Mouse (Mus musculus) megakaryocyte, embryonic 14.5 days (primary cell): Measurements from ENCODE around the gene Chst15. TPM values are rescaled to one million over a fixed set of nuclear protein-coding genes. Genes with fewer than 3 reads are reported as not detected.

Experiments used
- H3K27me3 ChIP-seq: replicated peaks from 2 replicates; pipeline ENCODE3; 2012; ENCODE audit warnings: inconsistent platforms
- H3K36me3 ChIP-seq: replicated peaks from 2 replicates; pipeline ENCODE3; 2012; ENCODE audit warnings: low read length, inconsistent platforms, mixed read lengths
- H3K4me1 ChIP-seq: 2 replicates; pipeline ENCODE4 v1.6.1; 2012; ENCODE audit warnings: inconsistent platforms
- H3K4me3 ChIP-seq: replicated peaks from 2 replicates; pipeline ENCODE3; 2012; ENCODE audit warnings: moderate library complexity, mild to moderate bottlenecking, inconsistent platforms
- H3K9me3 ChIP-seq: 2 replicates; pipeline ENCODE4 v1.6.1; 2012; ENCODE audit warnings: inconsistent platforms
- FLI1 ChIP-seq: IDR thresholded peaks from 2 replicates; pipeline ENCODE4 v1.6.1; 2012; ENCODE audit warnings: low read length, inconsistent platforms, mixed read lengths
- GATA1 ChIP-seq: IDR thresholded peaks from 3 replicates; pipeline ENCODE4 v1.6.1; 2012; ENCODE audit warnings: mixed read lengths, low read length, inconsistent platforms, borderline replicate concordance
- polyA plus RNA-seq: library from polyadenylated mRNA; stranded (reverse); fragments of >175 nt; gene quantifications from 2 replicates; pipeline ENCODE4 v1.2.3, GENCODE M21; 2012; ENCODE audit warnings: low replicate concordance; ENCODE audit not compliant: insufficient read depth

The Chst15 gene
- polyA plus RNA-seq, 1 experiment = 0.15 TPM

DNA sequence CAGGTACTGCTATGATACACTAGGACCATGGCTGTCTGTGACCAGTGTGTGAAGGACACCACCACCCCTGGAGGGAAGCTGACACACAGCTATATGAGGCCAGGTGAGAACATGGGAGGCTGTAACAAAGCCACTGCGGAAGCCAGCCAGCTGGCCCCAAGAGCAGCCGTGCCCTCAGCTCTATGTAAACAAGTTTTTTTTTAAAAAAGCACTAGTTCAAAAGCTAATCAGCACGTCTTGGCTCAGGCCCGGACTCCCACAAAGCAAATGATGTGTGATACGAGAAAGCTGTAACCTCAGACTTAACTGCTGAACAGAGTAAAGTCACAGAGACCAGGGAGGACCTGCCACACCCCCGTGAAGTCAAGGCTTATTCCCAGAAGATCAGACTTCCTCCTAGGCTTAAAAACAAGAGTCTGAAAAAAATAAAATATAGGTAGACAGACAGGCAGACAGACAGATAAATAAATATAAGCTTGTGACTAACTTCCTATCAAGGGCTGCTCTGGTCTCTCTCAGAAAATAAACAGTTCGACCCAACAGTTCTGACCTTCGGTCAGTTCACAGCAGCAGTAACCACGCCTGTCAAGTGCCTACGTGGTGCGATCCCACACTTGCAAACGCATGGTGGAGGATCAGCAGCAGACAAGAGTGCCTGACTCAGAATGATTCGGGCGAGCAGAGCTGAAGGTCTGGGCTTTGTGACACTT is 30.2 kb downstream of the Chst15 start:
- Histone ChIP-seq H3K4me1 (no peaks in the 10 kb centered on the region; the same call in 1 of the 2 replicates), H3K4me3 (no peak overlapping the region), H3K36me3 (no peaks in the 10 kb centered on the region), H3K27me3 (peaks cover 31% of the 10 kb centered on the region), H3K9me3 (no peaks in the 10 kb centered on the region)
- TF ChIP-seq FLI1 (no peak), GATA1 (no peak)

DNA sequence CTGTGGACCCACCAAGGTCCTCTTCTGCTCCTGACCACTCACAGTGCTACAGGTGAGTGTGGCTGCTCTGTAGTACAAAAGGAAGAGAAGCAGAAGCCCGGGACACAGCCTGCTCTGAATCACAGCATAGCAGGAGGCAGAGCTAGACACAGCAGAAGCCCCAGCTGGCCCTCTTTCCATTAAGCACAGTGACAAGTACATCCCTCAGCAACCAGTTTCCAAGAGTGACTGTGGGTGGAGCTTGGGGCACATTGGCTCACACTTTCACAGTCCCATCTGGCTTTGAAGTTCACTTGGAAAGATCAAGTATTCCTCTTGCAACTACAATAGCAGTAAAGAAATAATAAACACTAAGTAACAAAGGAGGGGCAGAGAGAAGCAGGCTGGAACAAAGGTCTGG is 32.2 kb downstream of the Chst15 start:
- Histone ChIP-seq H3K36me3 (no peaks in the 10 kb centered on the region), H3K27me3 (peaks cover 32% of the 10 kb centered on the region), H3K4me3 (no peak overlapping the region), H3K4me1 (no peaks in the 10 kb centered on the region; the same call in 1 of the 2 replicates), H3K9me3 (peaks cover under 1% of the 10 kb centered on the region; the same call in 1 of the 2 replicates)
- TF ChIP-seq FLI1 (no peak), GATA1 (no peak)

DNA sequence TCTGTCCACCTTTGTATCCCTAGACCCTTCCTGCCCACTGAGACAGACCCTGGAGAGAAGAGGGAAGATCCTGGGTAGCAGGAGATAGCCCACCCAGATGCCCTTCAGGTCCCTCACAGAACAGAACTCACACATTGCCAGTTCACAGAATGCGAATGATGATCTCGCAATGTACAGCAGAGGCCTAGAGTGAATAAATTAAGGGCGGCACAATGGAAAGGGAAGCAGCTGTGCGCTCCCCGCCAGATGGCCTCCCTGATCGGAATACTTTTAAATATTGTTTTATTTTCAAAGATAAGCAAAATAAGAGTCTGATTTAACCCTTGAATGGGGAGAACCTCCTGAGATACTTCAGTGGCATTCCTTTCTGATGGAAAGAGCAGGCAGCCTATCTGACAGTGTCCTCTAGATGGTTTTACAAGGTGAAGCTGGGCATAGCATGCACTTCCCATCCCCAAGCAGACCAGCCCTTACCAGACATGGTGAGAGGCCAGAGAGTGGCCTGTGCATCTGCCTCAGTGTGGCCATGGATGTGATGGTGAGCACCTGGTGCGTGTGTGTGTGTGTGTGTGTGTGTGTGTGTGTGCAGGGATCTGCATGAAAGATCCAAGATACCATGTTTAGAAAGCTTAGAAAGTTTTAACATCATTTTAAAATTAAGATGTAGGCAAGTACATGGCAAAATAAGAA is 32.8 kb downstream of the Chst15 start:
- Histone ChIP-seq H3K27me3 (peaks cover 28% of the 10 kb centered on the region), H3K36me3 (no peaks in the 10 kb centered on the region), H3K4me3 (no peak overlapping the region), H3K4me1 (no peaks in the 10 kb centered on the region; the same call in 1 of the 2 replicates), H3K9me3 (peaks cover 5% of the 10 kb centered on the region)
- no peak for TF ChIP-seq GATA1
- TF ChIP-seq FLI1 = no peak

DNA sequence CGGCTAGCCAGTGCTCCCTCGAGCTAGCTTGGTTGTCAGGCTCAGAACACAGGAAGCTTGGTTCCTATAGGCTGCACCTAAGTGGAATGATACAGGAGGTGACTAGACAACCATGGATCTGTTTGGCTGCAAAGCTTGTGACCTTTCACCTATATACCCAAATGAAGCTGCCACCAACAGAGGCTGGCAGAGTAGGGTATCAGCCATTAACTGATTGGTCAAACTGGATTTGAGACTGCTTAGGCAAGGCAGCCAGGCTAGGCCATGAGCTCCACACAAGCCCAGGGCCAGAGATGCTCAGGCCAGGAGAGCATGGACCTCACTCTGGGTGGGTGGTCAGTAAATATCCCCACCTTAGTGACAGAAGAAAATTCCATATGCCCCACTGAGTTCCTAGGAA is 34.5 kb downstream of the Chst15 start:
- Histone ChIP-seq H3K9me3 (peaks cover 9% of the 10 kb centered on the region), H3K4me1 (peaks cover 13% of the 10 kb centered on the region), H3K4me3 (no peak overlapping the region), H3K27me3 (peaks cover 29% of the 10 kb centered on the region), H3K36me3 (no peaks in the 10 kb centered on the region)
- no peak for TF ChIP-seq GATA1

DNA sequence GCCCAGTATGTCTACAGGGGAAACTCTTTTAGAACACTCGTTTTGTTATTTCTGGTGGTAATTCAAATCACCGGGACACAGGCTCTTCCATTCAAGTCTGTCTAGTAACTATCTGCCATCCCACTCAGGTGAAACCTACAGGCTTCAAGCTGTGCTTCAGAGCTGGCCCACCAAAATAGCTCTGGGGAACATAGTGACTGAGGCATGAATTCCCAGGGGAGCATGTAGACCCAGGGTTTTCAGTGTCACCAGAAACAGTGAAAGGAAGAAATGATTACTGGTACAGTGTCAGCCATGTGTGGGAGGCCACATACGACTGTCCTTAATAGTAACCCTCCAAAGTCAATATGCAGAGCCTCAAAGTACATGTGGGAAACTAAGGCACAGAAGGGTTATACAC is 34.9 kb downstream of the Chst15 start:
- H3K9me3 ChIP-seq = peaks cover 9% of the 10 kb centered on the region
- peaks cover 26% of the 10 kb centered on the region for H3K27me3 ChIP-seq
- H3K36me3 ChIP-seq = no peaks in the 10 kb centered on the region
- no peak overlapping the region for H3K4me3 ChIP-seq
- no peak for TF ChIP-seq FLI1
- TF ChIP-seq GATA1 = no peak
- H3K4me1 ChIP-seq = peaks cover 13% of the 10 kb centered on the region

DNA sequence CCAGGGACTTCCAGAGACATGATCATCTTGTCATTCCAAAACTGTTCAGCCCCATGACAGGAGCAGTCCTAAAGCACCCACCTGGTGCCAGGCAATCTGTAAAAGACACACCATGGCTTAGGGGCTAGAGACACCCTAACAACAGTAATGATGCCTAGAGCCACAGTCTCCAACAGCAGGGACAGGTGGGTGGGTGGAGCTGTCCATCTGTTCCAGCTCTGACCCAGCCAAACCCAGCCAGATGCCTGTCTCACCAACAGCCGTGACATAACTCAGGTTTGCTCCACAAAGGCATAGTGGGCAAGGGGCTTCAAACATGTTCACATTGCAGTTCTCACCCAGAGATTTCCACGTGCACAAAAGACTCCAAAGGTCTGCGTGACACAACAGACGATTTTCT is 35.3 kb downstream of the Chst15 start:
- Histone ChIP-seq H3K4me3 (no peak overlapping the region), H3K36me3 (no peaks in the 10 kb centered on the region), H3K9me3 (peaks cover 9% of the 10 kb centered on the region), H3K27me3 (peaks cover 25% of the 10 kb centered on the region), H3K4me1 (peaks cover 13% of the 10 kb centered on the region)
- TF ChIP-seq FLI1 (no peak), GATA1 (no peak)

DNA sequence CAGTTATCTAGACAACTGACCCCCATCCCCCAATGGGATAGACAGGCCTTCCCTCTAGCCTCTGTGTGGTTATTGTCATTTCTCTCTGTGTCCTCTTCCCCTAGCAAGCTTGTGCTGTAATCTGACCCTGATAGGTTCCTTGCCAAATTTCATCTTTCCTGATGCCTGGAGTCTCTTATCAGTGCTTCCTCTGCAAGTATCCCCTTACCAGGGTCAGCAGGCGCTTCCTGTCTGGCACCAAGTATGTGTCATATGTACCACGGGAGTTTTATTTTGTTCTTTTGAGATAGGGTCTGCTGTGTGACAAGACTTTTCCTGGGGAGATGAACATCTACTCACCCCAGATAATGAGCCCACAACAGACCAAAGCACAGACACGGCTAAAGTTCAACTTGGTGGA is 38.4 kb downstream of the Chst15 start:
- Histone ChIP-seq H3K36me3 (no peaks in the 10 kb centered on the region), H3K9me3 (peaks cover 9% of the 10 kb centered on the region), H3K4me3 (no peak overlapping the region), H3K4me1 (peaks cover 13% of the 10 kb centered on the region), H3K27me3 (peaks cover 19% of the 10 kb centered on the region)
- TF ChIP-seq FLI1 = no peak
- no peak for TF ChIP-seq GATA1

DNA sequence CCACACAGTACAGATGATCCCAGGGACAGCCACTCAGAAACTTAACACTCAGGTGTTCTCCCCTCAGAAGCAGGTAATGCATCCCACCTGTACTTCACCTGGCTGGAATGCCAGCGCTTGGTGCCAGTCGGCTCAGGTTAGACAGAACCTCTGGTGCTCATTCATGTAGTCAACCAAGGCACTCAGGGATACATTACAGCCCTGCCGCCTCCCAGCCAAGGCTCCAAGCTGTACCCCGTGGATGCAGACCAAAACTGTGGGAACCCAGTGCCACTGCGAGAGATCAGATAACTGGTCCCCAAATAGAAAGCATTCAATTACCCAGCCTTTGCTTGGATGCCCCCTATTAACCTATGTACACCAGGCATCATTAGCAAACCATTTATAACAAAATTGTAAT is 40.7 kb downstream of the Chst15 start:
- peaks cover 13% of the 10 kb centered on the region for H3K27me3 ChIP-seq
- TF ChIP-seq FLI1 (no peak), GATA1 (no peak)
- no peak overlapping the region for H3K4me3 ChIP-seq
- H3K9me3 ChIP-seq = peaks cover 14% of the 10 kb centered on the region
- peaks cover 13% of the 10 kb centered on the region for H3K4me1 ChIP-seq
- H3K36me3 ChIP-seq = no peaks in the 10 kb centered on the region

DNA sequence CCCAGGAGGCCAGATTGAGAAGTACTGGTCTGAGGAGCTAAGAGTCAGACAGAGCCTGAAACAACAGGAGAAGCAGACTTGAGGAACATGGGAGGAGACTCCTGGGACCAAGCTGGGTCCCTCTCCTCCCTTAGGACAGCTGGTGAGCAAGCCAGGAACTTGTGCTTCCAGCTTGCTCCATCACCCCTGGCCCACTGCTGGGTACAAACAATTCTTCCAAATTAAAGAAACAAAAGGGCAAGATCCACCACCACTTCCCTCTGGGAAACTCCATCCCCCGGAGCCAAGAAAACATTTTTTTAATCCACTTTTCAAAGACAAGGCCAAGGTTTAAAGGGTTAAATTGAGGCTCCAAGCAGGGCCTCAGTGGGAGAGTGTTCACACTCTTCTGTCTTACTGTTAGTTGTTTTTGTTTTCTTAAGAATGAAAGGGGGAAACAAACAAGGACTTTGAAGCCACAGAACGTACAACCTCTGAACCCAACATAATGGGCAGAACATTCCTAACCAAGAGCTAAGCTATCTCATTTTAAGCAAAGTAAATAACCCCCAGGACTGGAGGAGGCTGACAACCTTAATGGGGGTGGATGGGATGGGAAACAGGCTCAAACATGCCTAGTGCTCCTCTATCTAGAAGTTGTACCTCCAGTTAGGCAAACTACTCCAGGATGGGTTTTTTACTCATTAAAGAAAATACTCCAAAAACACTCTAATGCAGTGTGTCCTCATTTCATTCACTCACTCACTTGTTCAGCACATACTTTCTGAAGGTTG is 43.1 kb downstream of the Chst15 start:
- H3K4me3 ChIP-seq = no peak overlapping the region
- TF ChIP-seq GATA1 = no peak
- no peak for TF ChIP-seq FLI1
- no peaks in the 10 kb centered on the region for H3K36me3 ChIP-seq
- H3K4me1 ChIP-seq = peaks cover 11% of the 10 kb centered on the region
- H3K9me3 ChIP-seq = peaks cover 13% of the 10 kb centered on the region
- peaks cover 10% of the 10 kb centered on the region for H3K27me3 ChIP-seq

DNA sequence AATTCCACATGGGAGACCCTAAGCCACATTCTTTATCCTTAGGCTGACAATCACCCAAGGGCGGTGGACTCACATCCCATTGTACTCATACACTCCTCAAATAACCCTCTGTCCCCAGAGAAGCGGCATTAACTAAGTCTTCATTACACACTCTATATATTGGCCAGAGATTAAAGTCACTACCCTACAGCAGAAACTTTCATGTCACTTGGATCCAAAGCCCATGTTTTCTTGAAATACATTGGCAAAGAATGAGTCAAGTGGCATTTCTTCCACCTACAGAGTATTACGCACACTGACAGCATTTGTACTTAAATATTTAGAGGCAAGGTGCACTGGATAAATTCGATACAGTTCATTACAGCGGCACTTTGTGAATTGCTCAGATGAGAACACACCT is 44.0 kb downstream of the Chst15 start:
- Histone ChIP-seq H3K27me3 (peaks cover 9% of the 10 kb centered on the region), H3K4me1 (peaks cover 2% of the 10 kb centered on the region; the same call in 1 of the 2 replicates), H3K9me3 (peaks cover 12% of the 10 kb centered on the region), H3K36me3 (no peaks in the 10 kb centered on the region), H3K4me3 (no peak overlapping the region)
- TF ChIP-seq FLI1 (no peak), GATA1 (no peak)
